Mouse (Mus musculus) liver, adult 2 months (tissue): ENCODE measurements at regions not wholly inside any gene's neighbourhood (a gene's known extent, or its start where the extent isn't known, plus 50 kb on each side); places are given as distances from the start of the nearest gene placed in this dataset.

Source experiments
- DNase-seq: peaks from one replicate; pipeline ENCODE4 v3.0.0-alpha.2; 2011; ENCODE audit warnings: low read depth, low spot score; ENCODE audit errors: extremely low read depth
- H3K27ac ChIP-seq: fragments of 200-500 bp; replicated peaks from 2 replicates; pipeline ENCODE4 v1.5.1; 2012; ENCODE audit warnings: low read depth, mild to moderate bottlenecking, control low read depth, inconsistent platforms, low read length; ENCODE audit not compliant: insufficient read depth
- H3K27me3 ChIP-seq: fragments of 200-500 bp; 2 replicates; pipeline ENCODE4 v1.6.1; 2012; ENCODE audit warnings: mild to moderate bottlenecking, moderate library complexity, low read length, inconsistent platforms; ENCODE audit not compliant: control insufficient read depth, insufficient read depth
- H3K36me3 ChIP-seq: fragments of 200-500 bp; 2 replicates; pipeline ENCODE4 v1.6.1; 2012; ENCODE audit warnings: low read length, inconsistent platforms; ENCODE audit not compliant: control insufficient read depth, insufficient read depth
- H3K4me1 ChIP-seq: fragments of 200-500 bp; 2 replicates; pipeline ENCODE4 v1.6.1; 2011; ENCODE audit warnings: low read length; ENCODE audit not compliant: control insufficient read depth, insufficient read depth
- H3K4me3 ChIP-seq: fragments of 200-500 bp; 2 replicates; pipeline ENCODE4 v1.5.1; 2011; ENCODE audit warnings: low read depth, mild to moderate bottlenecking, control low read depth, low read length, moderate library complexity; ENCODE audit not compliant: insufficient read depth
- H3K79me2 ChIP-seq: fragments of 200-500 bp; 2 replicates; pipeline ENCODE4 v1.6.1; 2012; ENCODE audit warnings: inconsistent platforms, mild to moderate bottlenecking, low read length, moderate library complexity; ENCODE audit not compliant: control insufficient read depth, insufficient read depth
- H3K9ac ChIP-seq: fragments of 200-500 bp; 2 replicates; pipeline ENCODE4 v1.6.1; 2012; ENCODE audit warnings: low read depth, mild to moderate bottlenecking, control low read depth, inconsistent platforms, low read length
- CTCF ChIP-seq: fragments of 200-500 bp; IDR thresholded peaks from 2 replicates; pipeline ENCODE4 v1.5.1; 2011; ENCODE audit warnings: low read depth, low read length, control low read depth
- POLR2A ChIP-seq: fragments of 200-500 bp; IDR thresholded peaks from 2 replicates; pipeline ENCODE4 v1.6.1; 2011; ENCODE audit warnings: low read length, control low read depth; ENCODE audit not compliant: insufficient read depth; ENCODE audit errors: extremely low read depth
- WGBS: fragments of 180-500 bp; shearing (Covaris S2); methylation state at CpG from one replicate; pipeline ENCODE4 v1.1.7; 2018; 5-methylcytosine and 5-hydroxymethylcytosine counted together

GRCm38 (mm10) chr17:29775836-29776235 is 59.0 kb upstream of the Ccdc167 start:
- no peak overlapping the region for H3K27ac ChIP-seq
- WGBS: 85% methylated on average over 14 of the region's 14 CpGs
- H3K79me2 ChIP-seq: no peaks in the 10 kb centered on the region
- H3K4me3 ChIP-seq: no peak overlapping the region
- DNase-seq: no peak
- H3K27me3 ChIP-seq: no peaks in the 10 kb centered on the region
- TF ChIP-seq CTCF (no peak), POLR2A (no peak)
- no peaks in the 10 kb centered on the region for H3K4me1 ChIP-seq
- no peak overlapping the region for H3K9ac ChIP-seq
- no peaks in the 10 kb centered on the region for H3K36me3 ChIP-seq

- Histone ChIP-seq H3K79me2 (no peaks in the 10 kb centered on the region), H3K9ac (no peak overlapping the region), H3K36me3 (no peaks in the 10 kb centered on the region), H3K27ac (no peak overlapping the region), H3K4me1 (no peaks in the 10 kb centered on the region), H3K27me3 (no peaks in the 10 kb centered on the region), H3K4me3 (no peak overlapping the region)
- 22% methylated on average over 14 of the region's 14 CpGs for WGBS
- peak; percentile 14 for DNase-seq
- TF ChIP-seq CTCF (peak; percentile 86), POLR2A (no peak)
Measured at GRCm38 (mm10) chr17:29773339-29773738, 56.5 kb upstream of the Ccdc167 start.

GRCm38 (mm10) chr17:29770914-29771313 is 54.1 kb upstream of the Ccdc167 start:
- no peak for DNase-seq
- Histone ChIP-seq H3K9ac (no peak overlapping the region), H3K4me1 (no peaks in the 10 kb centered on the region), H3K4me3 (no peak overlapping the region), H3K27ac (no peak overlapping the region), H3K36me3 (no peaks in the 10 kb centered on the region), H3K79me2 (no peaks in the 10 kb centered on the region), H3K27me3 (no peaks in the 10 kb centered on the region)
- TF ChIP-seq CTCF: no peak
- no peak for TF ChIP-seq POLR2A
- 84% methylated on average over 9 of the region's 9 CpGs for WGBS

GRCm38 (mm10) chr17:29769631-29770030 is 52.8 kb upstream of the Ccdc167 start:
- DNase-seq: no peak
- H3K4me1 ChIP-seq: no peaks in the 10 kb centered on the region
- H3K27ac ChIP-seq: no peak overlapping the region
- 79% methylated on average over 10 of the region's 10 CpGs for WGBS
- no peaks in the 10 kb centered on the region for H3K27me3 ChIP-seq
- no peak overlapping the region for H3K9ac ChIP-seq
- no peak overlapping the region for H3K4me3 ChIP-seq
- no peaks in the 10 kb centered on the region for H3K36me3 ChIP-seq
- TF ChIP-seq CTCF (no peak), POLR2A (no peak)
- H3K79me2 ChIP-seq: no peaks in the 10 kb centered on the region

GRCm38 (mm10) chr17:29769143-29769542 is 52.3 kb upstream of the Ccdc167 start:
- WGBS: 69% methylated on average over 7 of the region's 7 CpGs
- Histone ChIP-seq H3K79me2 (no peaks in the 10 kb centered on the region), H3K4me1 (no peaks in the 10 kb centered on the region), H3K27ac (no peak overlapping the region), H3K36me3 (no peaks in the 10 kb centered on the region), H3K9ac (no peak overlapping the region), H3K27me3 (no peaks in the 10 kb centered on the region), H3K4me3 (no peak overlapping the region)
- TF ChIP-seq CTCF: no peak
- TF ChIP-seq POLR2A: no peak
- DNase-seq: no peak

- no peak for DNase-seq
- Histone ChIP-seq H3K27ac (no peak overlapping the region), H3K4me1 (no peaks in the 10 kb centered on the region), H3K36me3 (no peaks in the 10 kb centered on the region), H3K4me3 (no peak overlapping the region), H3K9ac (no peak overlapping the region), H3K79me2 (no peaks in the 10 kb centered on the region), H3K27me3 (no peaks in the 10 kb centered on the region)
- no peak for TF ChIP-seq POLR2A
- no peak for TF ChIP-seq CTCF
- WGBS: 78% methylated on average over 5 of the region's 5 CpGs
Measured at GRCm38 (mm10) chr17:29768642-29769041, 51.8 kb upstream of the Ccdc167 start.
